Mouse (Mus musculus) neural tube, embryonic 14.5 days (tissue): ENCODE data around the gene Plg. TPM values are rescaled to one million over a fixed set of nuclear protein-coding genes. Genes with fewer than 3 reads are reported as not detected.

Source experiments
- ATAC-seq: fragments of 200-750 bp; cut with Nextera tagmentation; 2 replicates; pipeline ENCODE4 v1.8.0; 2017; ENCODE audit warnings: low read depth, mild to moderate bottlenecking, moderate TSS enrichment, moderate library complexity
- H3K27ac ChIP-seq: fragments of 300-500 bp; sonication (generic); 2 replicates; pipeline ENCODE4 v1.5.1; 2014; ENCODE audit warnings: low read depth, mild to moderate bottlenecking, control low read depth, low read length, moderate library complexity, mixed read lengths
- H3K27me3 ChIP-seq: fragments of 300-500 bp; sonication (generic); 2 replicates; pipeline ENCODE4 v1.6.1; 2014; ENCODE audit warnings: low read length; ENCODE audit not compliant: control insufficient read depth, insufficient read depth
- H3K36me3 ChIP-seq: fragments of 300-500 bp; sonication (generic); 2 replicates; pipeline ENCODE4 v1.6.1; 2014; ENCODE audit warnings: low read length, mixed read lengths; ENCODE audit not compliant: control insufficient read depth, insufficient read depth
- H3K4me1 ChIP-seq: fragments of 300-500 bp; sonication (generic); 2 replicates; pipeline ENCODE4 v1.6.1; 2014; ENCODE audit warnings: low read length; ENCODE audit not compliant: control insufficient read depth, insufficient read depth
- H3K4me2 ChIP-seq: fragments of 300-500 bp; sonication (generic); 2 replicates; pipeline ENCODE4 v1.6.1; 2014; ENCODE audit warnings: mild to moderate bottlenecking, low read depth, low read length, control low read depth
- H3K4me3 ChIP-seq: fragments of 300-500 bp; sonication (generic); 2 replicates; pipeline ENCODE4 v1.5.1; 2014; ENCODE audit warnings: low read depth, low read length, control low read depth, mixed read lengths
- H3K9ac ChIP-seq: fragments of 300-500 bp; sonication (generic); replicated peaks from 2 replicates; pipeline ENCODE4 v1.6.1; 2014; ENCODE audit warnings: low read depth, mild to moderate bottlenecking, control low read depth, low read length, mixed read lengths
- H3K9me3 ChIP-seq: fragments of 300-500 bp; sonication (generic); 2 replicates; pipeline ENCODE4 v1.6.1; 2016; ENCODE audit warnings: low read length; ENCODE audit not compliant: control insufficient read depth
- WGBS: fragments of 180-500 bp; shearing (Covaris S2); extraction: QIAGEN DNeasy Blood & Tissue Kit; methylation state at CpG from one replicate; pipeline ENCODE4 v1.1.7; 2014; 5-methylcytosine and 5-hydroxymethylcytosine counted together
- polyA plus RNA-seq: library from polyadenylated mRNA; unstranded; fragments of >200 nt; fragmentation: Nextera tagmentation; extraction: Ambion mirVana; gene quantifications from 2 replicates; pipeline ENCODE4 v1.2.1, GENCODE M21; 2014

The Plg gene
- polyA plus RNA-seq, 1 experiment from 2014 or later = 0.09 TPM

- 96% methylated on average over 2 of the region's 2 CpGs for WGBS
- no peaks in the 10 kb centered on the region for H3K4me1 ChIP-seq
- ATAC-seq = no peak
- no peaks in the 10 kb centered on the region for H3K27me3 ChIP-seq
- no peak overlapping the region for H3K9ac ChIP-seq
- no peak overlapping the region for H3K4me2 ChIP-seq
- H3K9me3 ChIP-seq = no peaks in the 10 kb centered on the region
- H3K36me3 ChIP-seq = no peaks in the 10 kb centered on the region
- H3K27ac ChIP-seq = no peak overlapping the region
- H3K4me3 ChIP-seq = no peak overlapping the region
Observed at GRCm38 (mm10) chr17:12381579-12381978, 3.2 kb downstream of the Plg start.

DNA sequence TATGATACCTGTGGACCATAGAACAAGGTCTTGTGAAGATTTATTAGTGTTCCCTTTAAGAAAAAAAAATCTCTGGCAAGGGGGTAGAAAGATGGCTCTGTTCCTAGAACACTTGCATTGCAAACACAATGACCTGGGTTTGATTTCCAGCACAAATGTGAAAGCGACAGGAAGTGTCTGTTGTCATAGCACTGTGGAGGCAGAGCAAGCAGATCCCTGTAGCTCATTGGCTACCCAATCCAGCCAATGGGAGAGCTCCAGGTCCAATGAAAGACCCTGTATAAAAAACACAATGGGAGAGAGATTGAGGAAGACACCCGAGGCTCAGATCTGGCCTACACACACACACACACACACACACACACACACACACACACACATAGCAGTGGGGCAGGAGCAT is 4.1 kb downstream of the Plg start:
- no peak overlapping the region for H3K4me3 ChIP-seq
- no peak overlapping the region for H3K4me2 ChIP-seq
- no peaks in the 10 kb centered on the region for H3K36me3 ChIP-seq
- 19% methylated on average over 2 of the region's 2 CpGs for WGBS
- H3K27me3 ChIP-seq = no peaks in the 10 kb centered on the region
- no peaks in the 10 kb centered on the region for H3K4me1 ChIP-seq
- peak; percentile 85; the same call in 1 of the 2 replicates for ATAC-seq
- no peak overlapping the region for H3K27ac ChIP-seq
- no peaks in the 10 kb centered on the region for H3K9me3 ChIP-seq
- no peak overlapping the region for H3K9ac ChIP-seq

GRCm38 (mm10) chr17:12385049-12385794 is 6.8 kb downstream of the Plg start:
- H3K27ac ChIP-seq = no peak overlapping the region
- no peak overlapping the region for H3K9ac ChIP-seq
- H3K36me3 ChIP-seq = no peaks in the 10 kb centered on the region
- no peaks in the 10 kb centered on the region for H3K4me1 ChIP-seq
- H3K4me2 ChIP-seq = no peak overlapping the region
- 62% methylated on average over 8 of the region's 8 CpGs for WGBS
- H3K4me3 ChIP-seq = no peak overlapping the region
- ATAC-seq = no peak
- no peaks in the 10 kb centered on the region for H3K27me3 ChIP-seq
- H3K9me3 ChIP-seq = no peaks in the 10 kb centered on the region

DNA sequence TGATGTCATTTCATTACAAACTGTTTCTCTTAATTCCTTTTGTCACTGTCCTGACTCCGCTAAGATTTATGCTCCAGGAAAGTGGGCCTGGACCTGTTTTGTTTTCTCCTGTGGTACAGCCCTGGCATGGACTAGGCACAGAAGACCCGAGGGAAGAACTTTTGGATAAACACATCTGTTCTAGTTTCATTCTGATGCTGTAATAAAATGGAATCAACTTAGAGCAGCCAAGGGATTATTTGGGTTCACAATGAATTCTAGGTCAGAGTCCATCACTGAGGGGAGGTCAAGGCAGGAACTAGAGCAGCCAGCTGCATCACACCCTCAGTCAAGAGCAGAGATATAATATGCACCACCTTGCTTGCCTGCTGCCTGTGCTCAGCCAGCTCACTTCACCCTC is 9.4 kb downstream of the Plg start:
- Histone ChIP-seq H3K9me3 (no peaks in the 10 kb centered on the region), H3K4me1 (no peaks in the 10 kb centered on the region), H3K4me2 (no peak overlapping the region), H3K9ac (no peak overlapping the region), H3K27ac (no peak overlapping the region), H3K36me3 (no peaks in the 10 kb centered on the region), H3K27me3 (no peaks in the 10 kb centered on the region), H3K4me3 (no peak overlapping the region)
- 85% methylated on average over 2 of the region's 2 CpGs for WGBS
- ATAC-seq = no peak

- 95% methylated on average over 7 of the region's 7 CpGs for WGBS
Observed at GRCm38 (mm10) chr17:12388239-12388638, 9.8 kb downstream of the Plg start.

DNA sequence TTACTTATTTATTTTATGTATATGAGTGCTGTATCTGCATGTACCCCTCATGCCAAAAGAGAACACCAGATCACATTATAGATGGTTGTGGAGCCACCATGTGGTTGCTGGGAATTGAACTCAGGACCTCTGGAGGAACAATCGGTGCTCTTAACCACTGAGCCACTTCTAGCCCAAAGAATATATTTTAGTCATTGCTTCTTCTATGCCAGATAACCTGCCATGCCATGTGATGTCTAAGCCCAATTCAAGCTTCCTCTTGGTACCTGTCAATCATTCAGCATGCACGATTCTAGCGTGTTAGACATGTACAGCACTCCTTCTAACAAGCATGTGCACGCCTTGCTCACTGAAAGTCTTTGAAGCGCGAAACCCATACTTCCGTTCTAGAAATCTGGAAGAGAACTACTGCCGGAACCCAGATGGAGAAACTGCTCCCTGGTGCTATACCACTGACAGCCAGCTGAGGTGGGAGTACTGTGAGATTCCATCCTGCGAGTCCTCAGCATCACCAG is 17.8 kb downstream of the Plg start:
- no peaks in the 10 kb centered on the region for H3K27me3 ChIP-seq
- no peak overlapping the region for H3K4me2 ChIP-seq
- H3K9ac ChIP-seq = no peak overlapping the region
- ATAC-seq = no peak
- H3K4me3 ChIP-seq = no peak overlapping the region
- WGBS = 90% methylated on average over 9 of the region's 9 CpGs
- no peak overlapping the region for H3K27ac ChIP-seq
- H3K9me3 ChIP-seq = no peaks in the 10 kb centered on the region
- no peaks in the 10 kb centered on the region for H3K36me3 ChIP-seq
- H3K4me1 ChIP-seq = no peaks in the 10 kb centered on the region

More at GRCm38 (mm10) chr17:12388239-12388638, 9.8 kb downstream of the Plg start:
- Histone ChIP-seq H3K9ac (no peak overlapping the region), H3K27ac (no peak overlapping the region), H3K4me3 (no peak overlapping the region), H3K27me3 (no peaks in the 10 kb centered on the region), H3K9me3 (no peaks in the 10 kb centered on the region), H3K36me3 (no peaks in the 10 kb centered on the region), H3K4me2 (no peak overlapping the region), H3K4me1 (no peaks in the 10 kb centered on the region)
- no peak for ATAC-seq

DNA sequence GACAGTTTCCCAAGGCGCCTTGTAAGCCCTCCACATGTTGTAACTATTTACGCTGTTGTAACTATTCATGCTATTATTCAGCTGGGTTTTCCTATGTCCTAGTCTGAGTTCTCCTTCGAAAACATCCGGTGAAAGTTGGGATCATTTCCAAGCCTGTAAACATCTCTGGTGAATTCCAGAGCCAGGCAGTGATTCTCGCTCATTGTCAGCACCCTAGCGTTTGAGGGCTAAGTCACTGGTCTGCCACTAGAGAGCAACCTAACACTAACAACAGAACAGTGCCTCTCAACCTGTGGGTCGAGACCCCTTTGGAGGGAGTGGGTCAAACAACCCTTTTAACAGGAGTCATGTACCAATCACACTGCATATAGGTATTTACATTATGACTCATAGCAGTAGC is 25.0 kb downstream of the Plg start:
- WGBS = 66% methylated on average over 7 of the region's 7 CpGs
- H3K27me3 ChIP-seq = no peaks in the 10 kb centered on the region
- H3K27ac ChIP-seq = no peak overlapping the region
- H3K4me2 ChIP-seq = no peak overlapping the region
- H3K4me3 ChIP-seq = no peak overlapping the region
- no peak for ATAC-seq
- no peaks in the 10 kb centered on the region for H3K9me3 ChIP-seq
- H3K4me1 ChIP-seq = no peaks in the 10 kb centered on the region
- H3K36me3 ChIP-seq = no peaks in the 10 kb centered on the region
- no peak overlapping the region for H3K9ac ChIP-seq

DNA sequence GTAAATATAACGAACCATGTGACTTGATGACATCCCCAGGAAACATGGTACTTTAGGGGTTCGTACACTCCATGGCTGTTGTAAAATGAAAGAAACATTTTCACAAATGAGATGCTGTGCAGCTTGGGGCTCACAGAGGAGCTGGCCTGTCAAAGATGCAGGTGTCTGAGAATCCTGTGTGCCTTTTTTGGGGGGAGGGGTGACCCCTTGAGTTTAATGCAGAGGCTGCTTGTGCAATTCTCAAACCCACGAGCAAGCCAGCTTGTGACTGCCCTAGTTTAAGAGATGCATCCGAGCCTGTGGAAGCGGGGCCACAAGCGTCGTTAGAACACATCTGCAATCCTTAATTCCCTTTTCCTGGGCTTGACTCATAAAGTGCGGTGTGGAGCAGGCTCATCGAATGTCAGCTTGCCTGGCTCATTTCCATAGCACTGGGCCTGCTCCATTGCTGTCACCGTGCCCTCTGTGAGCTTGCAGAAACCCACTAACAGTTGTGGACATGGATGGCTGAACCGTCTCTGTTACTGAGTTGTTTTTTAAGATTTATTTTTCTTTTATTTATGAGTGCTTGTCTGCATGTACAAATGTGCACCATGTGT is 31.0 kb downstream of the Plg start:
- Histone ChIP-seq H3K9ac (no peak overlapping the region), H3K27ac (no peak overlapping the region), H3K4me2 (no peak overlapping the region), H3K9me3 (no peaks in the 10 kb centered on the region), H3K27me3 (no peaks in the 10 kb centered on the region), H3K4me3 (no peak overlapping the region), H3K4me1 (no peaks in the 10 kb centered on the region), H3K36me3 (no peaks in the 10 kb centered on the region)
- no peak for ATAC-seq
- 71% methylated on average over 11 of the region's 11 CpGs for WGBS

GRCm38 (mm10) chr17:12412181-12412890 is 33.9 kb downstream of the Plg start:
- WGBS = 69% methylated on average over 10 of the region's 10 CpGs
- Histone ChIP-seq H3K4me3 (no peak overlapping the region), H3K27me3 (no peaks in the 10 kb centered on the region), H3K27ac (no peak overlapping the region), H3K9ac (no peak overlapping the region), H3K36me3 (no peaks in the 10 kb centered on the region), H3K9me3 (no peaks in the 10 kb centered on the region), H3K4me1 (no peaks in the 10 kb centered on the region), H3K4me2 (no peak overlapping the region)
- ATAC-seq = no peak
